Mouse (Mus musculus) CH12.LX (cell line): ENCODE data around the gene Ermard. TPM values are rescaled to one million over a fixed set of nuclear protein-coding genes. Genes with fewer than 3 reads are reported as not detected.

Source experiments
- DNase-seq: peaks from one replicate; pipeline ENCODE4 v3.0.0-alpha.2; 2013; ENCODE audit errors: extremely low read depth
- H3K27ac ChIP-seq: 2 replicates; pipeline ENCODE4 v1.5.1; 2012; ENCODE audit warnings: low read depth, mild to moderate bottlenecking, control low read depth, moderate library complexity; ENCODE audit not compliant: insufficient read depth
- H3K27me3 ChIP-seq: replicated peaks from 2 replicates; pipeline ENCODE3; 2012; ENCODE audit warnings: inconsistent platforms
- H3K36me3 ChIP-seq, 2 experiments: replicated peaks in 1 of 2; 2 replicates each; pipeline versions ENCODE3 to v1.6.1; 2012; ENCODE audit warnings: inconsistent platforms in 1 of 2, low read length in 1 of 2, mild to moderate bottlenecking in 1 of 2, mixed read lengths in 1 of 2, moderate library complexity in 1 of 2; ENCODE audit not compliant: control insufficient read depth in 1 of 2, insufficient read depth in 1 of 2
- H3K4me1 ChIP-seq, 2 experiments: 2 replicates each; pipeline ENCODE4 v1.6.1; 2012; ENCODE audit warnings: inconsistent platforms in 1 of 2, moderate library complexity in 1 of 2; ENCODE audit not compliant: insufficient read depth in 2 of 2, control insufficient read depth in 1 of 2
- H3K4me2 ChIP-seq: 2 replicates; pipeline ENCODE4 v1.6.1; 2012; ENCODE audit warnings: low read depth, mild to moderate bottlenecking, control low read depth; ENCODE audit not compliant: poor library complexity, insufficient read depth, severe bottlenecking
- H3K4me3 ChIP-seq, 3 experiments: fragments of 150-350 bp in 1 of 3; sonication (generic) in 1 of 3; replicated peaks in 1 of 3; 2 replicates each; pipeline versions ENCODE3 to v1.5.1; 2011 to 2012; ENCODE audit warnings: low read depth in 2 of 3, low read length in 2 of 3, mild to moderate bottlenecking in 2 of 3, moderate library complexity in 2 of 3, control low read depth in 1 of 3, improper control_type of control experiment in 1 of 3, inconsistent platforms in 1 of 3, mixed read lengths in 1 of 3; ENCODE audit not compliant: poor library complexity in 1 of 3
- H3K79me2 ChIP-seq: replicated peaks from 2 replicates; pipeline ENCODE4 v1.6.1; 2012; ENCODE audit warnings: mild to moderate bottlenecking, moderate library complexity; ENCODE audit not compliant: control insufficient read depth, poor library complexity, insufficient read depth, severe bottlenecking; ENCODE audit errors: extremely low read depth
- H3K9ac ChIP-seq: 2 replicates; pipeline ENCODE4 v1.6.1; 2012; ENCODE audit warnings: low read depth, mild to moderate bottlenecking, control low read depth, moderate library complexity; ENCODE audit not compliant: insufficient read depth
- H3K9me3 ChIP-seq: replicated peaks from 2 replicates; pipeline ENCODE3; 2012; ENCODE audit warnings: low read length, inconsistent platforms, mixed read lengths
- BHLHE40 ChIP-seq: IDR thresholded peaks from 2 replicates; pipeline ENCODE4 v1.6.1; 2011; ENCODE audit warnings: mild to moderate bottlenecking, low read depth, low read length, improper control_type of control experiment
- CHD1 ChIP-seq: IDR thresholded peaks from 2 replicates; pipeline ENCODE4 v1.6.1; 2012; ENCODE audit warnings: low read depth, low read length, improper control_type of control experiment, inconsistent platforms
- CHD2 ChIP-seq: IDR thresholded peaks from 2 replicates; pipeline ENCODE4 v1.6.1; 2011; ENCODE audit warnings: low read length, improper control_type of control experiment
- CTCF ChIP-seq, 2 experiments: IDR thresholded peaks in 1 of 2; conservative IDR thresholded peaks in 1 of 2; 2 replicates each; pipeline ENCODE4 v1.5.1; 2011 to 2012; ENCODE audit warnings: low read depth in 2 of 2, low read length in 2 of 2, improper control_type of control experiment in 1 of 2, inconsistent platforms in 1 of 2, mild to moderate bottlenecking in 1 of 2, moderate library complexity in 1 of 2
- ELF1 ChIP-seq: IDR thresholded peaks from 2 replicates; pipeline ENCODE4 v1.6.1; 2014; ENCODE audit warnings: low read depth, mild to moderate bottlenecking, inconsistent platforms, low read length, improper control_type of control experiment
- ETS1 ChIP-seq: conservative IDR thresholded peaks from 2 replicates; pipeline ENCODE4 v1.6.1; 2012; ENCODE audit warnings: low read depth, mild to moderate bottlenecking, inconsistent platforms, low read length, improper control_type of control experiment, moderate library complexity
- GABPA ChIP-seq: IDR thresholded peaks from 2 replicates; pipeline ENCODE4 v1.6.1; 2012; ENCODE audit warnings: low read depth, low read length, improper control_type of control experiment, inconsistent platforms; ENCODE audit not compliant: insufficient replicate concordance
- IRF4 ChIP-seq: IDR thresholded peaks from 2 replicates; pipeline ENCODE4 v1.6.1; 2014; ENCODE audit warnings: low read depth, mild to moderate bottlenecking, inconsistent platforms, low read length, improper control_type of control experiment
- JUN ChIP-seq: IDR thresholded peaks from 2 replicates; pipeline ENCODE4 v1.6.1; 2011; ENCODE audit warnings: low read depth, mild to moderate bottlenecking, low read length, improper control_type of control experiment, moderate library complexity; ENCODE audit not compliant: insufficient read depth
- KAT2A ChIP-seq: IDR thresholded peaks from 2 replicates; pipeline ENCODE4 v1.6.1; 2012; ENCODE audit warnings: low read length, improper control_type of control experiment, inconsistent platforms; ENCODE audit not compliant: insufficient replicate concordance
- MAX ChIP-seq: IDR thresholded peaks from 2 replicates; pipeline ENCODE4 v1.6.1; 2011; ENCODE audit warnings: low read length, improper control_type of control experiment
- MAZ ChIP-seq: IDR thresholded peaks from 2 replicates; pipeline ENCODE4 v1.6.1; 2012; ENCODE audit warnings: low read depth, mild to moderate bottlenecking, inconsistent platforms, low read length, improper control_type of control experiment, moderate library complexity
- NRF1 ChIP-seq: IDR thresholded peaks from 2 replicates; pipeline ENCODE4 v1.6.1; 2014; ENCODE audit warnings: low read depth, mild to moderate bottlenecking, inconsistent platforms, low read length, improper control_type of control experiment, moderate library complexity
- PAX5 ChIP-seq: IDR thresholded peaks from 2 replicates; pipeline ENCODE4 v1.6.1; 2012; ENCODE audit warnings: low read length, inconsistent platforms, mixed read lengths
- POLR2A ChIP-seq: IDR thresholded peaks from 2 replicates; pipeline ENCODE4 v1.6.1; 2011; ENCODE audit warnings: low read depth, mild to moderate bottlenecking, improper control_type of control experiment, low read length
- POLR2AphosphoS2 ChIP-seq: IDR thresholded peaks from 2 replicates; pipeline ENCODE4 v1.6.1; 2011; ENCODE audit warnings: low read depth, low read length, improper control_type of control experiment
- RAD21 ChIP-seq: IDR thresholded peaks from 2 replicates; pipeline ENCODE4 v1.6.1; 2011; ENCODE audit warnings: low read depth, mild to moderate bottlenecking, low read length, improper control_type of control experiment, moderate library complexity
- RCOR1 ChIP-seq: conservative IDR thresholded peaks from 2 replicates; pipeline ENCODE4 v1.6.1; 2012; ENCODE audit warnings: low read depth, mild to moderate bottlenecking, inconsistent platforms, low read length, improper control_type of control experiment
- TBP ChIP-seq: conservative IDR thresholded peaks from 2 replicates; pipeline ENCODE4 v1.6.1; 2011; ENCODE audit warnings: low read depth, low read length, improper control_type of control experiment
- TCF12 ChIP-seq: IDR thresholded peaks from 2 replicates; pipeline ENCODE4 v1.6.1; 2014; ENCODE audit warnings: low read depth, mild to moderate bottlenecking, inconsistent platforms, low read length, improper control_type of control experiment
- USF1 ChIP-seq: IDR thresholded peaks from 2 replicates; pipeline ENCODE4 v1.6.1; 2014; ENCODE audit warnings: low read depth, mild to moderate bottlenecking, inconsistent platforms, low read length, improper control_type of control experiment
- USF2 ChIP-seq: conservative IDR thresholded peaks from 2 replicates; pipeline ENCODE4 v1.6.1; 2011; ENCODE audit warnings: low read depth, low read length, improper control_type of control experiment
- ZKSCAN1 ChIP-seq: IDR thresholded peaks from 2 replicates; pipeline ENCODE4 v1.6.1; 2012; ENCODE audit warnings: low read depth, inconsistent platforms, low read length, improper control_type of control experiment, borderline replicate concordance
- ZMIZ1 ChIP-seq: IDR thresholded peaks from 2 replicates; pipeline ENCODE4 v1.6.1; 2012; ENCODE audit warnings: low read depth, mild to moderate bottlenecking, inconsistent platforms, low read length, improper control_type of control experiment
- ZNF384 ChIP-seq: IDR thresholded peaks from 2 replicates; pipeline ENCODE4 v1.6.1; 2012; ENCODE audit warnings: low read depth, low read length, improper control_type of control experiment, inconsistent platforms
- dilution Hi-C: fragments of 300-500 bp; cut with MboI; formaldehyde crosslinking; loops from 2 replicates; pipeline ENCODE4 v1.14.3; 2020; ENCODE audit warnings: low sequenced_read_pairs; ENCODE audit not compliant: extremely low pct_unique_long_range_greater_than_20kb, extremely low pct_ligation_motif_present
- in situ Hi-C: fragments of 300-500 bp; cut with MboI; formaldehyde crosslinking; loops from 3 replicates; pipeline ENCODE4 v1.14.3; 2019; ENCODE audit warnings: low sequenced_read_pairs, low pct_ligation_motif_present, low pct_unique_long_range_greater_than_20kb, mixed read lengths
- polyA plus RNA-seq: library from polyadenylated mRNA; unstranded; fragments of >175 nt; gene quantifications from 2 replicates; pipeline ENCODE4 v1.2.1, GENCODE M21; 2012; ENCODE audit warnings: low read depth; ENCODE audit not compliant: insufficient read length
- total RNA-seq, 2 experiments: library from RNA; depleted of rRNA; stranded (reverse); fragments of 300-350 nt in 1 of 2; fragments of >200 nt in 1 of 2; gene quantifications; 2 replicates each; pipeline ENCODE4 v1.2.3; 2012 to 2014

Ermard gene
- total and polyA plus RNA-seq, 3 experiments = 32.0 to 45.6 (median 38.8) TPM

DNA sequence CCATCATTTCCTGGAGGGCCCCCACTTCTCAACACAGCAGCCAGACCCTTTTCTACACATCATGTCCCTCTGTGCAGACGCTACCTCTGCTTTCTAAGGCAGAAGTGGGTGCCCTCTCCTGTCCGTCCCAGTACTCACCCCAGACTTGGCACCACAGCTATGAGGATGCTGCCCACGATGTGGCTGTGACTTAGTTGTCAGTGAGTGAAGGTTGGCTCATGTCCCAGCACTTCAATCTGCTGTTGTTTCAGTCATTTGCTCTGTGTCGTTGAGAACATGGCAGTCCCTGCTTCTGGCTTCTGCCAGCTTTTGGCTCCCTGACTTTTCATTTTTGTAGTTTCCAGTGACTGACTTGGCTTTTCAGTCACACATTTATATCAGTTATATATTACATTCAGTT, 14.9 kb downstream of the Ermard start:
- Histone ChIP-seq H3K4me3 (no peak overlapping the region), H3K27ac (no peak overlapping the region), H3K27me3 (no peaks in the 10 kb centered on the region), H3K4me2 (no peak overlapping the region), H3K9me3 (no peaks in the 10 kb centered on the region), H3K4me1 (no peaks in the 10 kb centered on the region), H3K36me3 (peaks cover 57 to 58% of the 10 kb centered on the region in 2 experiments), H3K79me2 (no peaks in the 10 kb centered on the region), H3K9ac (no peak overlapping the region)
- DNase-seq = no peak
- no peak for TF ChIP-seq ZMIZ1
- no peak for TF ChIP-seq ETS1
- no peak for TF ChIP-seq USF2
- no peak for TF ChIP-seq BHLHE40
- TF ChIP-seq MAZ = no peak
- TF ChIP-seq MAX = no peak
- TF ChIP-seq GABPA = no peak
- no peak for TF ChIP-seq RAD21
- no peak for TF ChIP-seq USF1
- TF ChIP-seq KAT2A = no peak
- TF ChIP-seq POLR2A = no peak
- no peak for TF ChIP-seq POLR2AphosphoS2
- TF ChIP-seq ZKSCAN1 = no peak
- TF ChIP-seq ELF1 = no peak
- TF ChIP-seq IRF4 = no peak
- no peak for TF ChIP-seq JUN
- no peak for TF ChIP-seq PAX5
- no peak for TF ChIP-seq CHD1
- no peak for TF ChIP-seq CTCF (conservative IDR thresholded peaks at IDR 0.05 in 1 of 2, IDR thresholded peaks at IDR 0.05 in 1 of 2; ENCODE audit: low read depth in 2 of 2, low read length in 2 of 2)
- in situ Hi-C loops = no loop called here
- dilution Hi-C loops = no loop called here

- dilution Hi-C loops = no loop called here
- no peaks in the 10 kb centered on the region for H3K79me2 ChIP-seq
Measured at GRCm38 (mm10) chr17:15058161-15058591, 17.2 kb downstream of the Ermard start.

More at GRCm38 (mm10) chr17:15058161-15058591, 17.2 kb downstream of the Ermard start:
- no peak overlapping the region for H3K4me2 ChIP-seq
- no peaks in the 10 kb centered on the region for H3K9me3 ChIP-seq
- no peaks in the 10 kb centered on the region for H3K4me1 ChIP-seq
- H3K27me3 ChIP-seq = no peaks in the 10 kb centered on the region
- no peak overlapping the region for H3K27ac ChIP-seq
- no peak overlapping the region for H3K9ac ChIP-seq
- TF ChIP-seq TBP = no peak
- TF ChIP-seq CTCF (conservative IDR thresholded peaks at IDR 0.05 in 1 of 2, IDR thresholded peaks at IDR 0.05 in 1 of 2; ENCODE audit: low read depth in 2 of 2, low read length in 2 of 2) = no peak
- TF ChIP-seq JUN = no peak
- no peak for TF ChIP-seq RAD21
- TF ChIP-seq TCF12 = no peak
- no peak for TF ChIP-seq MAX
- TF ChIP-seq RCOR1 = no peak
- no peak for TF ChIP-seq USF1
- TF ChIP-seq CHD2 = no peak
- TF ChIP-seq NRF1 = no peak
- TF ChIP-seq ZNF384 = no peak
- in situ Hi-C loops = no loop called here
- H3K4me3 ChIP-seq = no peak overlapping the region
- H3K36me3 ChIP-seq = peaks cover 77 to 80% of the 10 kb centered on the region in 2 experiments
- DNase-seq = no peak
